Mouse (Mus musculus) cerebellum, adult 2 months (tissue): ENCODE data around the gene Cabp4.

Source experiments
- CTCF ChIP-seq: fragments of 200-500 bp; IDR thresholded peaks from 2 replicates; pipeline ENCODE4 v1.5.1; 2011; ENCODE audit warnings: low read depth, mild to moderate bottlenecking, control low read depth, low read length, moderate library complexity, borderline replicate concordance; ENCODE audit not compliant: insufficient read depth
- POLR2A ChIP-seq: fragments of 200-500 bp; IDR thresholded peaks from 2 replicates; pipeline ENCODE4 v1.6.1; 2011; ENCODE audit warnings: low read length, control low read depth, borderline replicate concordance; ENCODE audit not compliant: insufficient read depth

DNA sequence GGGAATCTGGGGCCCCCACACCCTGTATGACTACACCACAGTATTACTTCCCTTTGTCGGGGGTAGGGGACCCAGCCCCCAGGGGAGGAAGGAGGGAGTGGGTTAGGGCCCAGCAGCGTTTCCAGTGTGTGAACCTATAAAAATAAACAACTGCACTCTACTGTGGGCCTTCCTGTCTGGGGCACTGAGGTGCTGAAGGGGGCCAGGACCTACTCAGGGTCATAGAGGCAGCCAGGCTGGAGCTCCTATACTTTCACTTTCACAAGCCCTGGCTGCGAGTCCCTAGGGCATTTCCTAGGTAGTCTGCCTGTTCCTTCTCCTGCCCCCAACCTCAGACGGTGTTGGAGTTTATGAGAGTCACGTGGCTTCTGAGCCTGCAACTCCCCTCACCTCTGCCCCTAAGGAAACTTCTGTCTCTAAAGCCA is 30.0 kb downstream of the Cabp4 start:
- TF ChIP-seq CTCF (no peak), POLR2A (no peak)
